ENCODE assay signal across 10 mouse cellular contexts in genomic region chr8:99414483-99414921, GRCm38 (mm10). TPM values are rescaled to one million over a fixed set of nuclear protein-coding genes. Genes with fewer than 3 reads are reported as not detected.
A peak's percentile ranks its signal among the peaks of the same experiment; 100 is the strongest.
DNase-seq lines count a peak whose midpoint lies in the region; ATAC-seq and TF ChIP-seq lines count a peak whose summit lies in the region.
"Had no signal": no experiment of that assay in that cellular context is flagged by ENCODE, and none has a peak within 500 bp of the region (broad histone marks: within the 10 kb centered on the region; RNA-seq: fewer than 3 reads in every experiment).

No protein-coding gene starts in this region.

- H3K9ac ChIP-seq in heart, postnatal 0 days (replicated peaks; ENCODE audit: low read depth, low read length) = no peak overlapping the region
- H3K9ac ChIP-seq in forebrain, embryonic 16.5 days (replicated peaks; ENCODE audit: low read depth, low read length) = peak overlapping the region; percentile 67
- H3K9ac ChIP-seq in midbrain, embryonic 14.5 days (replicated peaks; ENCODE audit: low read length) = peak overlapping the region; percentile 71

- DNase-seq in heart, postnatal 0 days (ENCODE audit: low spot score) = no peak
- no peak for DNase-seq in heart, postnatal 25 days (ENCODE audit: low spot score)
- DNase-seq in cerebellum, postnatal 25 days = peak; percentile 51 to 59
- DNase-seq in midbrain, embryonic 14.5 days = peak; percentile 68
- no peak for DNase-seq in thymus, postnatal 14 days
- DNase-seq in urinary bladder, postnatal 10 days (ENCODE audit: low spot score) = no peak
- DNase-seq in lung, postnatal 36 days = no peak

- H3K36me3 ChIP-seq in heart, postnatal 0 days (replicated peaks; ENCODE audit: control insufficient read depth, insufficient read depth, low read length) = no peaks in the 10 kb centered on the region
- no peaks in the 10 kb centered on the region for H3K36me3 ChIP-seq in forebrain, embryonic 16.5 days (ENCODE audit: control insufficient read depth, insufficient read depth)
- no peaks in the 10 kb centered on the region for H3K36me3 ChIP-seq in midbrain, embryonic 14.5 days (ENCODE audit: control insufficient read depth, insufficient read depth, low read length)

- H3K4me2 ChIP-seq in heart, postnatal 0 days (ENCODE audit: low read depth, low read length) = peak overlapping the region; percentile 11
- peak overlapping the region; percentile 83 for H3K4me2 ChIP-seq in forebrain, embryonic 16.5 days (ENCODE audit: low read length)
- peak overlapping the region; percentile 93 for H3K4me2 ChIP-seq in midbrain, embryonic 14.5 days (ENCODE audit: low read length)

- intact Hi-C loops in heart, postnatal 25 days (cut with DNase I) = no loop called here

- TF ChIP-seq EP300 in heart, postnatal 0 days (IDR thresholded peaks at IDR 0.05; ENCODE audit: low read depth) = no peak

- no peak for ATAC-seq in heart, postnatal 0 days (ENCODE audit: insufficient read depth, low read depth)
- peak; percentile 44 for ATAC-seq in forebrain, embryonic 16.5 days
- 0 out of 2 replicates have a peak, but pooled peaks have one; percentile 17 for ATAC-seq in midbrain, embryonic 14.5 days (ENCODE audit: low FRiP score, low TSS enrichment)

- TF ChIP-seq CTCF in heart, postnatal 0 days (IDR thresholded peaks at IDR 0.05; ENCODE audit: low read depth) = no peak

- no peak overlapping the region for H3K27ac ChIP-seq in heart, postnatal 0 days (ENCODE audit: low read depth)
- peak overlapping the region; percentile 77 for H3K27ac ChIP-seq in forebrain, embryonic 16.5 days (ENCODE audit: low read length)
- H3K27ac ChIP-seq in midbrain, embryonic 14.5 days (replicated peaks; ENCODE audit: low read depth, low read length) = peak overlapping the region; percentile 82

- H3K4me3 ChIP-seq in heart, postnatal 0 days (ENCODE audit: low read depth, low read length) = peak overlapping the region; percentile 1; the same call in 1 of the 2 replicates
- peak overlapping the region; percentile 69 for H3K4me3 ChIP-seq in forebrain, embryonic 16.5 days (replicated peaks; ENCODE audit: low read length)
- peak overlapping the region; percentile 68 for H3K4me3 ChIP-seq in midbrain, embryonic 14.5 days (replicated peaks; ENCODE audit: low read depth, low read length)

- peaks cover 36% of the 10 kb centered on the region for H3K27me3 ChIP-seq in heart, postnatal 0 days (ENCODE audit: control insufficient read depth, insufficient read depth, low read length)
- no peaks in the 10 kb centered on the region for H3K27me3 ChIP-seq in forebrain, embryonic 16.5 days (replicated peaks; ENCODE audit: control insufficient read depth, insufficient read depth, low read length)
- H3K27me3 ChIP-seq in midbrain, embryonic 14.5 days (ENCODE audit: control insufficient read depth, insufficient read depth, low read length) = no peaks in the 10 kb centered on the region

- 10% methylated on average over 9 of the region's 9 CpGs for WGBS in heart, postnatal 0 days
- under 1% methylated on average over 9 of the region's 9 CpGs for WGBS in forebrain, embryonic 16.5 days
- 3% methylated on average over 9 of the region's 9 CpGs for WGBS in midbrain, embryonic 14.5 days

- no peaks in the 10 kb centered on the region for H3K9me3 ChIP-seq in heart, postnatal 0 days (replicated peaks; ENCODE audit: control insufficient read depth, low read length)
- no peaks in the 10 kb centered on the region for H3K9me3 ChIP-seq in forebrain, embryonic 16.5 days (ENCODE audit: control insufficient read depth, low read length)
- no peaks in the 10 kb centered on the region for H3K9me3 ChIP-seq in midbrain, embryonic 14.5 days (ENCODE audit: control insufficient read depth, low read length)

- H3K4me1 ChIP-seq in heart, postnatal 0 days (ENCODE audit: control insufficient read depth, insufficient read depth) = no peaks in the 10 kb centered on the region
- peaks cover 16% of the 10 kb centered on the region for H3K4me1 ChIP-seq in forebrain, embryonic 16.5 days (replicated peaks; ENCODE audit: control insufficient read depth, insufficient read depth, low read length)
- H3K4me1 ChIP-seq in midbrain, embryonic 14.5 days (ENCODE audit: control insufficient read depth, insufficient read depth, low read length) = peaks cover 13% of the 10 kb centered on the region; the same call in 1 of the 2 replicates

RNA-seq across cellular contexts. Expression of gene Cdh8, which starts 1.8 kb away (rescaled TPM):
- total RNA-seq in heart, postnatal 0 days (2014; rRNA removed; ENCODE audit: low replicate concordance) = 0.15 and 5.9 TPM in 2 replicates
- 0.19 and 0.21 TPM in 2 replicates for polyA plus RNA-seq in heart, postnatal 0 days (2015; fragmentation: Nextera tagmentation; extraction: Ambion mirVana)
- total RNA-seq in heart, postnatal 25 days (2021) = under 1 TPM; 0.34 to 0.36 TPM
- 43.1 and 51.4 TPM in 2 replicates for polyA plus RNA-seq in forebrain, embryonic 16.5 days (2015; fragmentation: Nextera tagmentation; extraction: Ambion mirVana)
- polyA plus RNA-seq in midbrain, embryonic 14.5 days (2014; fragmentation: Nextera tagmentation; extraction: Ambion mirVana) = 48.1 and 60.4 TPM in 2 replicates
- total RNA-seq: common myeloid progenitor, adult 5-6 weeks; neutrophil, adult 5-6 weeks had no signal

Comparison
In these comparisons a context has a peak if more than half of its experiments do, and no peak if none do; other contexts are left out.
1. DNase-seq: peak in cerebellum, postnatal 25 days (2 of 2) and midbrain, embryonic 14.5 days (single experiment); none in heart, postnatal 0 days (single experiment), heart, postnatal 25 days (single experiment), thymus, postnatal 14 days (single experiment), urinary bladder, postnatal 10 days (single experiment) and lung, postnatal 36 days (single experiment).
2. H3K4me2 ChIP-seq: peak in every context shown above with its lines; median percentile 93 in midbrain, embryonic 14.5 days; 83 in forebrain, embryonic 16.5 days; 11 in heart, postnatal 0 days.
3. H3K4me3 ChIP-seq: peak in every context shown above with its lines; median percentile 69 in forebrain, embryonic 16.5 days; 68 in midbrain, embryonic 14.5 days; 1 in heart, postnatal 0 days.
4. RNA of gene Cdh8, which starts 1.8 kb away (polyA plus RNA-seq): 48.1 to 60.4 TPM in midbrain, embryonic 14.5 days and 43.1 to 51.4 TPM in forebrain, embryonic 16.5 days; 0.19 to 0.21 TPM in heart, postnatal 0 days; every median in the first group is over 10 times any median in the second.